Comparison of ENCODE assay signal across 7 mouse cellular contexts in the genomic region with DNA sequence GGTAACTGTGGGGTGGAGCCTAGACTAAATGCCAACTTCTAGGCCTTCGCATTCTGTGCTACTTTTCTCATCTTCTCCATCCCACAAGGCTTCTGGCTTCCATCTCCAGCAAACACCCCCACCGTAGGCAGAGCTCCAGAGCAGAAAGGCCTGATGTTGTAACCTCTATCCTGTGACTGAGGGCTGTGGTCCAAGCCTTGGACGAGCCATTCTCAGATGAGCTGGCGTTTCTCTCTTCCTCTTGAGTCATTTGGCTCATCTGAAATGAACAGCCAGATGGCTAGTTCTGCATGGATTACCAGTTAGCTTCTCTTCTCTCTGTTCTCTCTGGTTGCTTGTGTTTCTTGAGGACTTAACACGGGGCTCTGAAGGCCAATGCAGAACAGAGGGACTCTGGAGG. TPM values are rescaled to one million over a fixed set of nuclear protein-coding genes. Genes with fewer than 3 reads are reported as not detected.
DNase-seq lines count a peak whose midpoint lies in the region; ATAC-seq lines count a peak whose summit lies in the region.

No protein-coding gene starts in this region.

- DNase-seq in adrenal gland, adult 8-10 months: peak; percentile 53
- DNase-seq in cerebellum, adult 11-12 months: peak; percentile 81
- DNase-seq in heart, adult 9 months (ENCODE audit: low spot score in 2 of 2): peak; percentile 84 to 89
- DNase-seq in lung, postnatal 14 days: peak; percentile 75
- no peak for DNase-seq in hindbrain, embryonic 11.5 days (ENCODE audit: low spot score)
- DNase-seq in spleen, adult 12 weeks (ENCODE audit: low spot score): no peak
- no peak for DNase-seq in embryo, embryonic 10.5 days (ENCODE audit: low spot score)

- H3K9me3 ChIP-seq in hindbrain, embryonic 11.5 days (ENCODE audit: control insufficient read depth, low read length): no peaks in the 10 kb centered on the region

- no peaks in the 10 kb centered on the region for H3K36me3 ChIP-seq in hindbrain, embryonic 11.5 days (ENCODE audit: control insufficient read depth, insufficient read depth, low read length)

- no peak overlapping the region for H3K4me2 ChIP-seq in hindbrain, embryonic 11.5 days (replicated peaks; ENCODE audit: low read depth, low read length)

- WGBS in hindbrain, embryonic 11.5 days: 80% methylated on average over 5 of the region's 5 CpGs

- H3K9ac ChIP-seq in hindbrain, embryonic 11.5 days (ENCODE audit: low read depth, low read length): no peak overlapping the region

- no peak for ATAC-seq in hindbrain, embryonic 11.5 days (ENCODE audit: low FRiP score)

- H3K4me3 ChIP-seq in hindbrain, embryonic 11.5 days (ENCODE audit: low read depth, low read length): no peak overlapping the region

- no peaks in the 10 kb centered on the region for H3K27me3 ChIP-seq in hindbrain, embryonic 11.5 days (ENCODE audit: control insufficient read depth, insufficient read depth, low read length)

- no peaks in the 10 kb centered on the region for H3K4me1 ChIP-seq in hindbrain, embryonic 11.5 days (replicated peaks; ENCODE audit: control insufficient read depth, insufficient read depth, low read length)

- H3K27ac ChIP-seq in hindbrain, embryonic 11.5 days (ENCODE audit: low read depth, low read length): no peak overlapping the region

RNA-seq across cellular contexts. Expression of a gene that starts 14.9 kb away (rescaled TPM):
- 10 to 100 TPM in 3 of 4 experiments, 1 to 10 TPM in 1; 8.6 to 16.8 (median 13.5) TPM for total RNA-seq in adrenal gland, adult 8-10 months (2022)
- polyA plus RNA-seq in hindbrain, embryonic 11.5 days (2014; fragmentation: Nextera tagmentation; extraction: Ambion mirVana): 1.2 and 1.8 TPM in 2 replicates

RNA-seq across cellular contexts. Expression of a gene that starts 29.3 kb away (rescaled TPM):
- 10 to 100 TPM; 20.4 to 28.8 (median 24.8) TPM for total RNA-seq in adrenal gland, adult 8-10 months (2022)
- 34.6 and 41.8 TPM in 2 replicates for polyA plus RNA-seq in hindbrain, embryonic 11.5 days (2014; fragmentation: Nextera tagmentation; extraction: Ambion mirVana)

RNA-seq across cellular contexts. Expression of a gene that starts 36.6 kb away (rescaled TPM):
- total RNA-seq in adrenal gland, adult 8-10 months (2022): 100 to 1,000 TPM; 207 to 236 (median 225) TPM
- 73.1 and 79.3 TPM in 2 replicates for polyA plus RNA-seq in hindbrain, embryonic 11.5 days (2014; fragmentation: Nextera tagmentation; extraction: Ambion mirVana)

Comparison
In these comparisons a context has a peak if more than half of its experiments do, and no peak if none do; other contexts are left out.
1. DNase-seq: peak in adrenal gland, adult 8-10 months (single experiment), cerebellum, adult 11-12 months (single experiment), heart, adult 9 months (2 of 2) and lung, postnatal 14 days (single experiment); none in hindbrain, embryonic 11.5 days (single experiment), spleen, adult 12 weeks (single experiment) and embryo, embryonic 10.5 days (single experiment).